Mouse (Mus musculus): ENCODE data around the gene Ntn1.

The Ntn1 gene

DNA sequence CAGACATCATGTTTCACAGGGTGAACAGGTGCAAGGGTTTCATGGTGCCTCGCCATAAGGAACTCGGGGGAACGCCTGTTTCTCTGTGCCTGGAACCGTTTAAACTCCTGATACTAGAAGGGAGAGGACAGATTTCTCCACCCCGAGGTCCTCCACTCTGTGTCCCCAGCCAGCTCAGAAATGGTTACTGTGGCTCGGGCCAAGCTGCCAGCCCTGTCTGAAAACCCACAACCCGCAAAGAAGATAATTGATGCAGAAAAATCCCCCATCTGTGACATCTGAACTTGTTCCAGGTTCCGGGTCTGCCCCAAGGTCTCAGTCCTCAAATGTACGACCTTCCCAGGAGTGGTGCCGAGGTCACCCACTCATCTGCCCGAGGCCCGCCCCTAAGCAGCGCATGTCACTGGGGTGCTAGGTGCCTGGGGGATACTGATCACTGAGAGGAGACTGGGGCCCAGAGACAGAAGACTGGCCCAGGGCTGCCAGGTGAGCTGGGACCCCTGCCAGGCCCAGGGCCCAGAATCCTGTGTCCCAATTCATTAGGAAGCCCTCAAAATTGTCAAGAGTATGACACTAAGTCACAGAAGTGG lies 68.9 kb downstream of the Ntn1 start:
- WGBS: 88% methylated on average over 13 of the region's 13 CpGs

DNA sequence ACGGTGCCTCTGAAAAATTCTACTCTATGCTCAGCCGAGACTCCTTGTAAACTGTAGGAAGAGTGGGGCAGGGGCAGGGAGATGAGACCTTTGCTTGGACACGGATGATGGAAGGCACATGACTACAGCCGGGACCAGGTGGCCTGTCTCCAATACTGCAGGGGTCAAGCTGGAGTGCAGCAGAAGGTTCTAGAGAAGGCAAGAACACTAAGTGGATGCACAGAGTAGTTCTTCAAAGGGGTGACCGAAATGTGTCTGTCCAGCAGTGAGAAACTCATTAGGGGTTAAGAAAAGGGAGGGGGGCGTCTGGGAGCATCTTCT lies 69.5 kb downstream of the Ntn1 start:
- WGBS: 88% methylated on average over 6 of the region's 6 CpGs

DNA sequence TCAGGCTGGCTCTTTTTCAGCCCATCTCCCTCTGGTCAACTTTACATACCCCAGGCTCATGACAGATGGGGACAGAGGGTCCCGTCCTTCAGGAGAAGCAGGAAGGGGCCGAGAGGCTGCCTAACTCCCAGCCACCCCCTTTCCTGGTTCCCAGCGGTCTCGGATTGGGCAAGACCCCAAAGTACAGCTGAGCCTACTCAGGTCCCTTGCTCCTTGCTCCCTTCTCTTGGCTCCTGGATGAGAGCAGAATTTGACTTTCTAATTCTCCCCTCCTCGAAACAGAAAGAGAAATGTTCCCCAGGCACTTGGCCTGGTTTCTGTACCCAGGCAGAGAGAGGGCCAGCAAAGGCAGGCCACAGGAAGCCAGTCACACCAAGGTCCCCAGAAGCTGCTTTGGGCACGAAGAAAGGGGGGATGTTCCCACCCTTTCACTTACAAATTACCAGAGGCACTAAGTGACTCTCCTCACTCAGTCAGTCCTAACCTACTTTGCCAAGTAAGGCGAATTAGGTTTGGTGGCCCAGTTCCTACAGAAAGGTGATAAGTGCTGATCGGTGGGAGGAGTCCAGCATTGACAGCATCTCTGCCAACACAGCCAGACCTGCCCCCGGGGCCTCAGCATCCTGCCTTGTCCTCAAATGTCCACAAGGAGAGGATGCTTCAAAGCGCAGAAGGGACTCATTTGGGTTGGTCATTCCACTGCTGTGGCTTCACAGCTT lies 70.1 kb downstream of the Ntn1 start:
- WGBS: 66% methylated on average over 10 of the region's 10 CpGs

DNA sequence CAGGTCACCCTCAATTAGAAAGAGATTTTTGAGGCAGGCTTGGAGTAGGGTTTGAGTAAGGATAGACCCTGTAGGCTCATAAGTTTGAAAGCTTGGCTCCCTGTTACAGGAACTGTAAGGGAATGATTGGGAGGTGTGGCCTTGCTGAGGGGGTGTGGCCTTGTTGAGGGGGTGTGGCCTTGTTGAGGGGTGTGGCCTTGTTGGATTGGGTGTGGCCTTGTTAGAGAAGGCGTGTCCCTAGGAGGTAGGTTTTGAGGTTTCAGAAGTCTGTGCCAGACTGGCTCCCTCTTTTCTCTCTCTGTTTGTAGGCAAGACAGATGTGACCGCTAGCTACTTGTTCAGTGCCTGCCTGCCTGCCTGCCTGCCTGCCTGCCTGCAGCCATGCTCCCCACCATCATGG lies 75.8 kb downstream of the Ntn1 start:
- 85% methylated on average over 2 of the region's 2 CpGs for WGBS

DNA sequence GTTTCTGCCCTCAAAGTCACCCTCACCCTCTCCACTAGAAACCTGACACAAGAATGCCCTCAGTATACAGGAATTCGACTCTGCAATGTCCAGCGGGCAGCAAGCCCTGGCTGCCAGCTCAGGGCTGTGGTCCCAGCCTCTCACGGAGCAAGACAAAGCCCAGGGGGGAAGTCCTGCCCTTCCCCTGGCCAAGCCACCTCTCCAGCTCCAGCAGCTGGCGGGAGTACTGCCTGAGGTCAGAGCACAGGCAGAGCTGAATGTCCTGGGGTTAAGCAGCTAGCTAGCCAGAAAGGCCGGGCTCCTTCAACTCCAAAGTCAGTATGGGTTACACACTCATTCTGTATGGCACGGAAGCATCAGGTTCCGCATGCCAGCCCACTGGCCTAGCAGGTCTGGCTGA lies 79.2 kb downstream of the Ntn1 start:
- WGBS: 70% methylated on average over 7 of the region's 7 CpGs

DNA sequence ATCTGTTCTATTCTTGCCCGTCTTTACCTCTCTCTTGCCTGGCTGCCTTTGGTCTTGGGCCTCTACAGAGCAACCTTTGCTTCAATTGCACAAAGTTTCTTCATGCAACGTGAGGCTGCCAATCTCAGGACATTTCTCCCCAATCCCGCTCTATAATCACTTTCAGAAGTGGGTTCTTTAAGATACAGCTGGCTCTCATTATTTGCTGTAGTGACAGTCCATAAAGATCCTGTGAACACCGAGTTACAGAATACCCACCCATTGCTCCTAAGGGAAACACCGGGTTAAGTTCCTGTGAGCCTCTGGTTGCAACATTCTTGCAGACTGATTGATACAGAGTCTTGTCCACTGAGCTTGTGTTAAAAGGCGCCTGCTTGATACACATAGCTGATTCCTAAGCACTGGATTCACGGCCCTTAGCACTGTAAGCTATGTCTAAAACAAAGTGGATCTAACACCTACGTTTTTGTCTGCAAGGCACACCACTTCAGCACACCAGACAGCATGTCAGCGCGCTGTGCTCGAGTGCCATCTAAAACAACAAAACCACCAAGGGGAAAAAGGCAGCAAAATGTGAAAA lies 85.0 kb downstream of the Ntn1 start:
- WGBS: 87% methylated on average over 11 of the region's 11 CpGs

DNA sequence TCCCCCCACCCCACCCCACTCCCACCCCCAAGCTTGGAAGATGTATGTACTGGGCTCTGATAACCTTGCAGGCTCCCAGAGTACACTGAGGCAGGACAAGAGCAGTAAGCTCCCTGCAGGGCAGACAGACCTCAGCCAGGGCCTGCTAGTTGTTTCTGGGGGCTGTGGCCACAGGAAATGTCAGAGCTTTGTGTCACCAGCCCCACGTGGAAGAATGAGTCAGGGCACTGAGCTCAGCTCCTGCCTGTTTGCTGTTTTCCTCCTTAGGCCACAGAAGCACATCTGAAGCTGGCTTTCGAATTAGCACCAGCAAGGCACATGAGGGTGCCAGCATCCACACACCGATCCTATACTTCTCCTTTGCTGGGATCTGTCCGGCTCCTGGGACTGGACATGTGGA lies 86.8 kb downstream of the Ntn1 start:
- WGBS: 70% methylated on average over 4 of the region's 4 CpGs

DNA sequence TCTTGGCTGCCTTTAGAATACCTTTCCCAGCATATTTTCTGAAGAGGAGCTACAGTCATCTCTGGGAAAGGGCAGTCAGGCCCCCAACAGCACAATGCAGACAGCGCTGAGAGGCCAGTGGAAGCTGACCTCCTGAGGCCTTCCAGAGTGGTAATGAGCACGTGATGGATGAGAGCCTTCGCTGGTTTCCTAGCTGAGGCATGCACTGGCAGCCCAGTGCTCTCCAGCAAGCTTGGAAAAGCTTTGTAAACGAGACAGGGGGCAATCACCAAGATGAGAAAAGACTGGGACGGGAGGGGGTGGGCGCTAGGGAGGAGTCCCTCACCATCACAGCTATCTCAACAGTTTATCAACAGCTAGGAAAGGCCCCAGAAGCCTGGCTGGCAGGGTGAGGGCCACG lies 87.6 kb downstream of the Ntn1 start:
- 86% methylated on average over 7 of the region's 7 CpGs for WGBS

DNA sequence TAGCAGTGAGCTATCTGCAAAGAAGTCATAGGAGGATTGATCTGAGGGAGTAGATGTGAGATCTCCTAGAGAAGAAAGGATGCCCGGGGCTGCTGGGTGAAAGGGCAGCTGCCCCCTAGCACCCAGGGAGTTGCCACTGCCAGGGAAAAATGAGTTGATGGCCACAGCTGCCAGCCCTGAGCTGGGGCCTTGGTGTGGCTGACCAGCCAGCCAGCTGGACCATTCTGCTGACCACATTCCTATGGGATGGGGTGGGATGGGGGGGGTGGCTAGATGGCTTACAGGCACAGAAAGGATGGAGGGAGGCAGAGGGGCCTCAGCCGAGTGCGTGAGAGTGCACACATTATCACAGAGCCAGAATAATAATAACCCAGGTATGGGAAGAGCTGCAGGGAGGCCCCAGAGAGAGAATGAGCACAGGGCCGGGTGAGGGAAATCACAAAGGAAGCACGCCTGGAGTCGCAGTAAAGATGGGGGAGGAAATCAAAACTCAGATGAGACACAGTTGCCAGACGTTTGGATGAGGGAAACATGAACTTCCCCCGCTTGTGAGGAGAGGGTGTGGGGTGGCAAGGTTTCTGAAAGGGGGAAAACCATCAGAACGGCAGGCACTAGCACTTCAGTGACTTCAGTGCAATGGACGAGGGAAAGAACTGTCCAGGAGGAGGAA lies 91.6 kb downstream of the Ntn1 start:
- WGBS: 68% methylated on average over 10 of the region's 10 CpGs

DNA sequence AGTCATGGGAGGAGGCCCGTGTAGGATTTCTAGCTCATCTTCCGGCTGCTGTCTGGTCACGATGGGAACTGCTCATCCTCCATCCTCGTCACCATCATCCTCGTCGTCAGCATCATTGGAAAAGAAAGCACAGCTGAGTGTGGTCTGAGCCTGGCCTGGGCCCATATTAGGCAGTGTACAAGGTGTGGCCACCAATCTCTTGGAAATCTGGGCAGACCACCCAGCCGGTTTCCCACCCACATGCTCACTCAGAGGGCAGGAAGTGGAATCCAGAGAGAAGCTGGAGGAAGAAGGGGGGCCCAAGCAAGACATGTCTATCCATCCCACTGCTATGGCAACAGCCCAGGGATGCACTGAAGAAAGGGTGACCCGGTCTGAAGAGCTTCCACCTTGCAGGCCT lies 94.6 kb downstream of the Ntn1 start:
- 87% methylated on average over 8 of the region's 8 CpGs for WGBS

DNA sequence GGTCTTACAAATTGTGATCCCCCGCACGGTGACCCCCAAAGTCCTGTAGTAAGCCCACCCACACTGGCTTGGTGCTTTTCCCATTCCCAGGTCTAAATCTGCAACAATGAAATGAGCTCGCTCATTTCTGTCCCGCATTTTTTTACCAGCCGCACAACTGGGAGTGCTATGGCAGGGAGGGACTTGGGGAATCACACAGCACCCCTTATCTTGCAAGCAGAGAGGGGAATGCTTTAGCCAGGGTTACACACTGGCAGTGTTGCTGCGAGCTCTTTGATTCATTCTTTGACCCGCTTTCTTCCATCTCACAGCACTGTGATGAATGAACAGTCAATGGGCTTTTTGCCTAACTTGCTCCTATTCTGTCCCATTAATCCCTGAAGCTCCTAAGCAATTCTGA lies 98.3 kb downstream of the Ntn1 start:
- 65% methylated on average over 7 of the region's 7 CpGs for WGBS

DNA sequence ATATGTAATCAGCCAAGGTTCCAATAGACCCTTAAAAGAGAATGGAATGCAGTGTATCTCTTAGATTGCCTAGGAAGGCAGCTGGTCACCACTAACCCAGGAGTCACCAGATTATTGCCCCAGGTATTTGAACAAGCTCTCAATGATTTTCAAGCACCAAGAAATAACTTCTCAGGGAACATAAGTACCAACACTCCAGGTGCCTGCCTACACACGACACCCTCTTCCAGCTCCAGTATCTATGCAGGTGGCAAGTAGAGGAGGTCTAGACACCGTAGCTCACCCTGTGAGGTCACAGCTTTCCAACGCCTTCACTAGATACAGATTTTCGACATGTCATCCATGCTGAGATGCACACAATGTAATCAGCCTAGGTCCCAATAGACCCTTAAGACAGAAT lies 99.0 kb downstream of the Ntn1 start:
- 82% methylated on average over 4 of the region's 4 CpGs for WGBS

DNA sequence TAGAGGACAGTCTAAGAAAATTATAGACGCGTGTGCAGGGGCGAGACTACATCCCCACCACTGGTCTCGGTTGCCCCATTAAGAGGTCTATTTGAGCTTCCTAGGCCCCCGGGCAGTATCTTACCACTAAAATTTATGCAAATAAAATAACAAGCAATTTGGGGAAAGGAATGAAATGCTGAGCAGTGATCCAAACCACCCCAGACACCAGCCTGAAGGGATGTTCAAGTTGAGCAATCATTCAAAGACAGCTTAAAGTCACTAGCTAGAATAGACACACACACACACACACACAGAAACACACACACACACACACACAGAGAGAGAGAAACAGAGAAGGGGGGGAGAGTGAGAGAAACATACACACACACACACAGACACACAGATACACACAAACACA lies 105.1 kb downstream of the Ntn1 start:
- WGBS: 96% methylated on average over 5 of the region's 5 CpGs

DNA sequence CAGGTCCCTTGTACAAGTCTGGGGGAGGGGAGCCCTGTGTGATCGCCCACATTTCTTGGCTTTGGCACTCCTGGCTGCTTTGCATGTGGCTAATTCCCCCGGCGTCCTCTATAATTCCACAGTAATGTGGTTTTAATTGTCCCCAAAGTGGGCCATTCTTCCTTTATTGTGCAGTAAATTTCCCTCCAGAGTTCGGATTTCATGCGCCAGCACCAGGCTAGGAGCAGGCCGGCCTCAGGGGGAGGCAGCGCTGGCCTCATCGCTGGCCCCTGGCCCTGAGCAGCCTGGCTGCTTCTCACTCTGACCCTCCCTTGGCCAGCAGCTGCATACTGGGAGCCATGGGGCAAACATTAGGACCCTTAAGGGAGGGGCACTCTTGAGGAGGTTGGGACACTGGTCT lies 110.0 kb downstream of the Ntn1 start:
- WGBS: 63% methylated on average over 8 of the region's 8 CpGs

DNA sequence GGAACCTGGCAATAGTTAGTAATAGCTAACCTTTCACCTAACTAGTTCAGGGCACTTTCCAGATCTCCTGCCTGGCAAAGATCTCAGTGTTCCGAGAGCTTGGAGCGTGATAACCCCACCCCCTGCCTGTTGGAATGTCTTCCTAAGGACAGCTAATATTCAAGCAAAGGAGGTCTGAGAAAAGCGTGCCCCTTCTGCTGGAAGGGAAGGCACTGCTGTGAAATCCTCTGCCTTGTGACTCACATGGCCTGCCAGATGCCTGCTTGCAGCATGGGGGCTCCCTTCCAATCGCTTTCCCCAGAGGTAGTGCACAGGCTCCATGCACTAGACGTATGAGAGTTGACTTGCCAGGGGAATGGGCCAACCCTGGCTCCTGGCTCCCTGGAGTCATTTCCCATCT lies 113.3 kb downstream of the Ntn1 start:
- WGBS: 82% methylated on average over 5 of the region's 5 CpGs

DNA sequence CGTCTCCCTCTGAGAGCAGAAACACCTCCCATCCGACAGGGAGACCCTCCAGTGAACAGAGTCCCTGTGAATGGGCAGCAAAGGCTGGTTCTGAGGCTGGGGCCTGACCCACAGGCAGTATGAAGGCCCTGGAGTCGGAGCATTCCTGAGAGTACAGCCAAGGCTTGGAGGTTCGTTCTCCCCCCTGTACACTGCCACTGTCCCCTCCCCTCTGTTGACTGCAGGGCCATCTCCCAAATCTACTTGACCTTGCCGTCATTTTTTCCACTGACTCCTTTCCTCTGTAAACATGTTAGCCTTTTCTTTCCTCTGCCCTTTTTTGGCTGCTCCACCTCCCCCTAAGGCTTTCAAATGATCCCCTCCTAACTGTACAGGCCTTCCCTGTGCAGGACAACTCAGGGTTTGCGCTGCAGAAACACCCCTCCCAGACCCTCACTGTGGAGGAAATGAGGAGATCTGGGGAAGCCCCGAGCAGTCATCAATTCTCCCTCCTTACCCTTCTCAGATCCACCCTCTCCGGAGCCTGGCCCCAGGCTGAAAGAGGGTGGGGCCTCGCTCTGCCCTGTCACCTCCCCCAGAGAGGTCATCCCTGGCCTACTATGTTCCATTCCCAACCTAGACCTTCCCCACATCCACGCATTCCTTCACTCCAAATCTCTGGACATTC lies 114.3 kb downstream of the Ntn1 start:
- 82% methylated on average over 10 of the region's 10 CpGs for WGBS

DNA sequence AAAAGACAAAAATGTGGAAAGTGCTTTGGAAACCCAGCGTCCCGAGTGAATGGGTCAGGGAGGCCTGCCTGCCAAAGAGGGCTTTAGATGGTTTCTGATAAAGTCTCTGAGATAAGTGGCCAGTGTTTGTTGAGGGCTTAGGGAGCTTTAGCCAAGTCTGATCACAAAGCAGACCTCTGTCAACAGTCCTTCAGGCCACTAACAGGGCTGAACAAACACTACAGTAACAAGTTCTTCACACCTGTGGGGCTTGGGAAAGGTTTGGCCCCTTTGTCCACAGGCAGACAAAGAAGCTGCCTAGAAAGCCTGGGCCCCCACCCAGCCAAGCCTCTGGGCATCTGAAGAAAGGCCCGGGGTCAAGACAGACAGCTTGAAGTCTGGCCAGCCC lies 114.9 kb downstream of the Ntn1 start:
- WGBS: 57% methylated on average over 3 of the region's 3 CpGs

DNA sequence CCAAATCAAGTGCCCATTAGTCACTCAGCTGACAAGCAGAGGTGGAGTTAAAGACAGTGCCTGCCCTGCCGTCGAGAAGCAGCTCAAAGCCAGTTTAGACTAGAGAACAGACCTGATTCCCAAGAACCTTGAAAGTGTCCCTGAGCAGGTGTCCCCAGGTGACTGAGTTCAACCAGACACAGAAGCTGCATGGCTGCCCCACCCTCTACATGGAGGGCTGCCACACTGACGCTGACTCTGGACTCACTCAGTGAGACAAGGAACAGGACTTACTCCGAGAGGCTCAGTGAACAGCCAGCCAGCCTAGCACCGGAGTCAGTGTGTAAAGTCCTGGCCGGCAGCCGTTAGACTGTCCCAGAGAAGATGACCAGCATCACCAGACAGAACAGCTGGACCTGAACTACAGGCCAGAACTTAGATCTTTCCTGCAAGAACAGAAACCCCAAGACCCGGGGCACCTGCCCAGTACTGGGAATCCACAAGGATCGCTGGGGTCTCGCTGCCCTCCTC lies 120.6 kb downstream of the Ntn1 start:
- 88% methylated on average over 10 of the region's 10 CpGs for WGBS

DNA sequence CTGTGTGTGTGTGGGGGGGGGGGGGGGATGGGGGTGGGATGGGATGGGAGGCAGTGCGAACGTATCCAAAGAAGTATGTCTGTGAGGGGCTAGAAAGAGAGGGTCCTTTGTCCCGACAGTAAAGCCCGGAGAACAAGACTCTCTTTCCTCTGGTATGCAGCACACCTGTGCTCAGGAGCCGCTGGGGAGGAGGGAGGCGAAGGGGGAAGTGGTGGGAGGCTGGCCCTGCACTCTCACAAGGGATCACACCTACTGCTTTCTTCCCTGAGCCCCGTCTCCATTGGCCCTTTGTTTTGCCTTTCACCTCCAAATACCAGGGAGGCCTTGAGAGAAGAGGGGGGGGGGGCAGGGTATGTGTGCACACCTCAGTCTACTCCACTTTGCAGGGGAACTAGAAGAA lies 123.7 kb downstream of the Ntn1 start:
- 73% methylated on average over 7 of the region's 7 CpGs for WGBS

DNA sequence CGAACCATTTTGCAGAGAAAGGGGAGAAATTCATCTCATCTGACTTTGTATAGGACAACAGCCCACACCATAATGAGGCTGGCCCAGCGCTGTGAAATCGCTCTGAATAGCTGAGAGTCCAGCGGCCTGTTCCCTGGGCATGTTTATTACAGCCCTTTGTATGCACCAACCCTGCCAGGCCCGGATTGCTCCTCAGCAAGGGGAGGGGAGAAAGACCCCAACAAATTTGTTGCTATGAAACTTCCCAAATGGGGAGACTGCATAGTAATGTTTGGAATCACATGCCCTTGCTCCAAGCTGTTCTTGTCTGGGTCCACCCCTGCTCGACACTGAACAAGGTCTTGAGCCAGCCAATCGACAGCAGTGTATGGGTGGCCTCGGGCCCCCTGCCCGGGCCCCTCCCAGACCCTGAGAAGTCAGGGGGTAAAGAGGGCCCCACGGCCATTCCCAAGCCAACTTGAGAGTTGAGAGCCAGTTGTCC lies 126.3 kb downstream of the Ntn1 start:
- WGBS: 75% methylated on average over 10 of the region's 10 CpGs

DNA sequence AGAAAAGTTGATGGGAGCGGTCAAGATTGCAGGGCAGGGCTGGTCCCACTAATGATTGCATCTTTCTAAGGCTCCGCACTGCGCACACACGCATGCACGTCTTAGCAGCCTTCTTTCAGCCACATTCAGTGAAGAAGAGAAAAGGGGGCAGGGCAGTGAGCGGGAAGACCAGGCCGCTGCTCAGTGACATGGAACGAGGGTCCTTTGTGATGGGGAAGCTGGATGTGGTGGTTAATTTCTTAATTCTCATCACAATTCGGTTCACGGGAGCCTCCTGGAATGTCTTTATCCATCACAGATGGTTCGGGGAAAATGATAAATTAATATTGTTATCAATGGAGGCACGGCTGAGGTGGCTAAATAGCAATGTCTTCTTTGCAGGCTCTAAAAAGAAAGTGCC lies 126.8 kb downstream of the Ntn1 start:
- 90% methylated on average over 12 of the region's 12 CpGs for WGBS

DNA sequence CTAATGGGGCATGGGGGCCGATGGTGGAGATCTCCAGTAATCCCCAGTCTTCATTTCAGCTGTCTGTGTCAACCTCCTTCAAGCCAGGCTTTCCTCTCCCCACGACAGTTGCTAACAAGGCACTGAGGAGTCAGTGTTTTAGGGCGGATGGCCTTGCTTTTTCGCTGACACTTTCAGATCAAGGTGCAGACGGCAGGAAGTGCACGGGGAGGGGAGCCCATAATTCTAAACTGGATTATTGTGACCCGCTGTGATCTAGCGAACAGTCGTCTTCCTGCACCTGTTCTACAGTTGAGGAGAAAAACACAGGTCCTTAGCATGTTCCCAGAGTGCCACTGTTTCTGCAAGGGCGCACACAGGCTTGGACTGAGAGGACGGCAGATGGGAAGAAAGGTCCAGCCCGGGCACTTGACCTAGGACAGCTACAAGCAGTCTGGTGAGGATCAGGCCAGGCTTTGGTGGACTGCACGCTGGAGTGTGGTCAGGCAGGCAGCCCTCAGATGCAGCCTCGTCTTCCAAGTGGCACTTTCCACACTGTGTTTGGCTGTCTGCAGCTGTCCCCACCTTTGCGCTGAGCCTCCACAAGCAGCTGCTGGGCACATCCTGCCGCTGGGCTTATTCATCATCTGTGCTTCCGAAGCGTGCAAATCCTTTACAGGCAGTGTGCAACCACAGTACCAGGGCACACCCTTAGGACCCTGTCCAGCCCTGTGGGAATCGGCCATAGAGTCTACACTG lies 129.7 kb downstream of the Ntn1 start:
- 82% methylated on average over 19 of the region's 19 CpGs for WGBS
